Mouse (Mus musculus): ENCODE measurements around the gene Pnpla5. TPM values are rescaled to one million over a fixed set of nuclear protein-coding genes. Genes with fewer than 3 reads are reported as not detected.
"Not testable (repeated sequence)": the region's sequence is repeated elsewhere in the genome, so short reads cannot be mapped to it uniquely, and the experiment has no call there.

Pnpla5 gene
- polyA plus RNA-seq (2015; fragmentation: Nextera tagmentation; extraction: Ambion mirVana): not detected in 2 replicates

DNA sequence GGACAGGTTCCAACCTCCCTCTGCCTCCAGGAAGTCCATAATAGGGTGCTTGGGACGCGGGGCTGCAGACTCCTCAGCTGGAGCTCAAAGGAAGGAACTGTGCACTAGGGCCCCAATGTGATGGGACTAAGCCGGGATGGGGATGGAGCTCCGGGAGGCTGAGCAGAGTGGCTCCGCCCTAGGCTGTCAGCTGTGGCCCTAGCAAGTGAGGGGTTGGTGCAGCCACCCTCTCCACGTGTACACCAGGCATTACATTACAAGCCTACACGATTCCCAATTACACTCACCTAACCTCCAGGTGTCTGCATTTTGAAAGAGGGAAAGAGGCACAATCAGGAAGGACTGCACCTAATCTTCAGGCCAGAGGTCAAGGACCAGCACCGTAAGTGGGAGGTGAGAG lies at the start of gene Pnpla5:
Gene Pnpla5, minus strand, starts transcription at position 101 of the 400 bp plus-strand sequence.
- 57% methylated on average over 8 of the region's 8 CpGs for WGBS
- no peak for ATAC-seq (replicated peaks; ENCODE audit: extremely low read depth, insufficient read depth, low FRiP score)
- no peak within 1 kb of the TSS for H3K9ac ChIP-seq (ENCODE audit: low read length)

DNA sequence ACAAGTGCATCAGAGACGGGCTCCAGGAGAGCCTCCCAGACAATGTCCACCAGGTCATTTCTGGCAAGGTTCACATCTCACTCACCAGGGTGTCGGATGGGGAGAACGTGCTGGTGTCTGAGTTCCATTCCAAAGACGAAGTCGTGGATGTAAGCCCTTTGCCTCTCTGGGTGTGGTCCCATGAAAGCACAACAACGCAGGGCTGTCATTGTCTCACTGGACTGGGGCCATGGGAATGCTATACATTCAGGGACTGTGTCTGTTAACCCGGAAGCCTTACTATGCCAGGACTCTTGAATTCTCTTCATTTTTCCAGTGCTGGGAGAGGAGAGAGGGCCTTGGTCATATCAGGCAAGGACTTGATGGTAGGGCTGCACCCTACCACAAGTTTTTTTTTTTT lies 48.2 kb upstream of the Pnpla5 start:
- Histone ChIP-seq H3K4me1 (ENCODE audit: control insufficient read depth, insufficient read depth, low read length) (peaks cover 11% of the 10 kb centered on the region; the same call in 1 of the 2 replicates), H3K9ac (ENCODE audit: low read length) (no peak overlapping the region), H3K4me3 (ENCODE audit: low read length) (no peak overlapping the region), H3K36me3 (ENCODE audit: control insufficient read depth, insufficient read depth) (no peaks in the 10 kb centered on the region), H3K27ac (ENCODE audit: low read length) (no peak overlapping the region), H3K9me3 (replicated peaks; ENCODE audit: control insufficient read depth, low read length) (no peaks in the 10 kb centered on the region), H3K4me2 (ENCODE audit: low read depth, low read length) (no peak overlapping the region), H3K27me3 (ENCODE audit: control insufficient read depth, insufficient read depth, low read length) (0 out of 2 replicates have a peak, but pooled peaks cover 6% of the 10 kb centered on the region)
- no peak for ATAC-seq (replicated peaks; ENCODE audit: extremely low read depth, insufficient read depth, low FRiP score)
- 80% methylated on average over 7 of the region's 7 CpGs for WGBS

More for the DNA sequence above, at the start of gene Pnpla5:
- Histone ChIP-seq H3K4me1 (ENCODE audit: control insufficient read depth, insufficient read depth, low read length) (no peaks in the 10 kb centered on the region), H3K27ac (ENCODE audit: low read length) (no peak within 1 kb of the TSS), H3K4me2 (ENCODE audit: low read depth, low read length) (no peak within 1 kb of the TSS), H3K27me3 (ENCODE audit: control insufficient read depth, insufficient read depth, low read length) (0 out of 2 replicates have a peak, but pooled peaks cover 4% of the 10 kb centered on the region), H3K4me3 (ENCODE audit: low read length) (no peak within 1 kb of the TSS), H3K36me3 (ENCODE audit: control insufficient read depth, insufficient read depth) (no peaks in the 10 kb centered on the region), H3K9me3 (replicated peaks; ENCODE audit: control insufficient read depth, low read length) (no peaks in the 10 kb centered on the region)

DNA sequence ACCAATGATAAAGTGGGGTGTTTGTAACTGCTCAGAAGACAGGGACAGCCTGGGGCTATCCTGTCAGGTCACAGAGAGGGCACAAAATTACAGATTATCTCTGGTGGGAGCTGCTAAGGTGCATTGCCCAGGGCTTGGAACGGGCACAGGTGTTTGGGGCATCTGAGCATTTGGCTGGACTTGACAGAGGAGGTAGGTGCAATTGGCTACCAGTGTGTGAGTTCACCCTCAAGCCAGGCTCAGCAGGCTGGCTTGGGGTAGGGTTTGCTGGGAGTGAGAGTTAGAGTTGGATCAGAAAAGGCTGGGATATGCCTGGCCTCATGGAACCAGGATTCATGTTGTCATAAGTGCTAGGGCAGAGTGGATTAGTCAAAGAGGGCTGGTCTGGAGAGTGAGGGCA lies 46.5 kb upstream of the Pnpla5 start:
- 0 out of 2 replicates have a peak, but pooled peaks cover 6% of the 10 kb centered on the region for H3K27me3 ChIP-seq (ENCODE audit: control insufficient read depth, insufficient read depth, low read length)
- H3K36me3 ChIP-seq (ENCODE audit: control insufficient read depth, insufficient read depth): no peaks in the 10 kb centered on the region
- 64% methylated on average over 1 of the region's 1 CpGs for WGBS
- no peak overlapping the region for H3K4me3 ChIP-seq (ENCODE audit: low read length)
- H3K27ac ChIP-seq (ENCODE audit: low read length): no peak overlapping the region
- H3K4me2 ChIP-seq (ENCODE audit: low read depth, low read length): no peak overlapping the region
- H3K9me3 ChIP-seq (replicated peaks; ENCODE audit: control insufficient read depth, low read length): no peaks in the 10 kb centered on the region
- no peak for ATAC-seq (replicated peaks; ENCODE audit: extremely low read depth, insufficient read depth, low FRiP score)
- peaks cover 11% of the 10 kb centered on the region; the same call in 1 of the 2 replicates for H3K4me1 ChIP-seq (ENCODE audit: control insufficient read depth, insufficient read depth, low read length)
- H3K9ac ChIP-seq (ENCODE audit: low read length): no peak overlapping the region

DNA sequence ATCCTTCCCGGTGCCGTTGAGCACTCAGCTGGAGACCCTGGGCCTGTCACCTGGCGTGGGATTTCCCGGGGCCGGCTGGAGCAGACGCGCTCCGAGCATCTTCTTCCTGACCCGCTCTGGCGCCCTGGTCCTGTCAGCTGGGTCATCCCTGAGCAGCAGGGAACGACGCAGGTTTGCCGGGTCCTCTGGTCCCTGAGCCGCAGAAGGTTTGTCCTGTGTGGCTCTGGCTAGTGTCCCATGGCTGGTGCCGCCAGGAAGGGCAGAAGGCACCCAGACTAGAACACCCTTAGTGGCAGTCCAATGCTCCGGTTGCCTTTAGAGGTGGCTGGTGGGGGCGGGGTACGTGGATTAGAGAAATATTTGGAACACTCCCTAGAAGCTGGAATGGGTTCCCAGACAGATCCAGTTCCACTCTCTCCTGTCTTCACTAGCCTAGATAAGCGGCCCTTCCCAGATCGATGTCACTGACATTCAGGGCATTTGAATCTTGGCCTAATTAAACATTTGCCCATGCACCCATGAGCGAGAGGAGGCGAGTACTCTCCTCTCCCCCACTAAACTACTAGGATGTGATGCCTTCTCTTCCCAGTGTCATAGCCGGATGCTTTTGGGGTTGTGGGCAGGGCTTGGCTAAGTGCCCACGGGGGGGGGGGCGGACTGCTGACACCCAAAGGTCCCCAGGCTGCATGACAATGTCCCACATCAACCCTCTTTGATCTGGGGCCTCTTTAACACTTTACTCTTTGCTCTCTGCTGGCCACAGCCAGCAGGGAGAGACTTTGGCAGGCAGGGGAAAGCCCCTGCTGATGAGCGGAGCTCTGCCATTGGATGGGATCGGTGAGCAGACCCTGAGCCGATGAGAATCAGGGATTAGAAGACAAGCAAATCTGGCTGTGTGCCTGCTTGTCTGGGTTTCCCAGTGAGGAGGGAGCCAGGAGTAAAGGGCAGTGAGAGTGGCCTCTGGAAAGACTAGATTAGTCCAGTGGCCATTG lies 45.5 kb upstream of the Pnpla5 start:
- Histone ChIP-seq H3K4me3 (ENCODE audit: low read length) (peak overlapping the region; percentile 58), H3K9me3 (replicated peaks; ENCODE audit: control insufficient read depth, low read length) (no peaks in the 10 kb centered on the region), H3K27me3 (ENCODE audit: control insufficient read depth, insufficient read depth, low read length) (0 out of 2 replicates have a peak, but pooled peaks cover 6% of the 10 kb centered on the region), H3K4me2 (ENCODE audit: low read depth, low read length) (peak overlapping the region; percentile 92), H3K27ac (ENCODE audit: low read length) (no peak overlapping the region), H3K9ac (ENCODE audit: low read length) (peak overlapping the region; percentile 56), H3K4me1 (ENCODE audit: control insufficient read depth, insufficient read depth, low read length) (peaks cover 11% of the 10 kb centered on the region; the same call in 1 of the 2 replicates), H3K36me3 (ENCODE audit: control insufficient read depth, insufficient read depth) (no peaks in the 10 kb centered on the region)
- WGBS: 1% methylated on average over 28 of the region's 28 CpGs
- ATAC-seq (replicated peaks; ENCODE audit: extremely low read depth, insufficient read depth, low FRiP score): 0 out of 2 replicates have a peak, but pooled peaks have one; percentile 12

GRCm38 (mm10) chr15:84167600-84167999 lies 44.6 kb upstream of the Pnpla5 start, which contains the start of gene Pnpla3:
Pnpla3 (plus strand) TSS chr15:84167837.
- ATAC-seq (replicated peaks; ENCODE audit: extremely low read depth, insufficient read depth, low FRiP score): peak; percentile 99
- Histone ChIP-seq H3K27ac (ENCODE audit: low read length) (no peak within 1 kb of the TSS), H3K9ac (ENCODE audit: low read length) (peak within 1 kb of the TSS; percentile 56), H3K4me1 (ENCODE audit: control insufficient read depth, insufficient read depth, low read length) (peaks cover 11% of the 10 kb centered on the region; the same call in 1 of the 2 replicates), H3K27me3 (ENCODE audit: control insufficient read depth, insufficient read depth, low read length) (0 out of 2 replicates have a peak, but pooled peaks cover 6% of the 10 kb centered on the region), H3K4me3 (ENCODE audit: low read length) (peak within 1 kb of the TSS; percentile 58), H3K9me3 (replicated peaks; ENCODE audit: control insufficient read depth, low read length) (no peaks in the 10 kb centered on the region), H3K36me3 (ENCODE audit: control insufficient read depth, insufficient read depth) (no peaks in the 10 kb centered on the region), H3K4me2 (ENCODE audit: low read depth, low read length) (peak within 1 kb of the TSS; percentile 92)
- WGBS: under 1% methylated on average over 28 of the region's 28 CpGs

DNA sequence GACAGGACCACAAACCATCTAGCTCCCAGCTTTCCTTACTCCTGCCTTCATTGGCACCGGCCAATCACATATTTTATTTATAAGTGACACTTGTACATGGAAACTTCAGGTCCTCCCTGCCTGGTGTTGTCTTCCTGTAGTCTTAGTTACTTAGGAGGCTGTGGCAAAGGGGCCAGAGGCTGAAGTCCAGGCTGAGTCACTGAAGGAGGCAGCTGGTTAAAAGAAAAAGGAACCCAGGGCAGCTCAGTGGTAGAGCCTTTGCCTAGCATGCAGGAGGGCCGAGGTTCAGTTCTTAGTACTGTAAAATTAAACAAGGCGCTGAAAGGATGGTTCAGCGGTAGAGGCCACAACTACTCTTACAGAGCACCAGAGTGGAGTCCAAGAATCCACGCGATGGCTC lies 43.8 kb upstream of the Pnpla5 start:
- WGBS: 73% methylated on average over 6 of the region's 6 CpGs
- no peak overlapping the region for H3K4me3 ChIP-seq (ENCODE audit: low read length)
- H3K36me3 ChIP-seq (ENCODE audit: control insufficient read depth, insufficient read depth): no peaks in the 10 kb centered on the region
- no peak for ATAC-seq (replicated peaks; ENCODE audit: extremely low read depth, insufficient read depth, low FRiP score)
- no peak overlapping the region for H3K4me2 ChIP-seq (ENCODE audit: low read depth, low read length)
- peaks cover 11% of the 10 kb centered on the region; the same call in 1 of the 2 replicates for H3K4me1 ChIP-seq (ENCODE audit: control insufficient read depth, insufficient read depth, low read length)
- H3K9me3 ChIP-seq (replicated peaks; ENCODE audit: control insufficient read depth, low read length): no peaks in the 10 kb centered on the region
- H3K9ac ChIP-seq (ENCODE audit: low read length): no peak overlapping the region
- H3K27me3 ChIP-seq (ENCODE audit: control insufficient read depth, insufficient read depth, low read length): 0 out of 2 replicates have a peak, but pooled peaks cover 6% of the 10 kb centered on the region
- no peak overlapping the region for H3K27ac ChIP-seq (ENCODE audit: low read length)

DNA sequence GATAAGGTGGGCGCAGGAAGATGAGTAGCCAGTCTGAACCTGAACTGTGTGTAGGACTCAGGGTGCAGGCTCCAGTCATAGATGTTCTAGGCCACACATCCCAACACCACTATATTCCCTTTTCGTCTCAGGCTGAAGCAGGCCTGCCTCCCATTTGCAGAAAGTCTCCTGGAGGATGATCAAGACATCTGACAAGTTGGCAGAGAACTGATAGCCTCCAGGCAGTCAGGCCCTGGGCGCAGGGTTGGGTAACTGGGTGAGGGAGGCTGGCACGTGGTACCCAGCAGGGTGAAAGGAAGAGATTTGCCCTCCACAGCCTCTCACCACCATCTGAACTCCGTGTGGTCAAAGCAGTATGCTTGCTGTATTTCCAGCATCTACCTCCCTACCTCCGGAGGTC lies 38.9 kb upstream of the Pnpla5 start:
- Histone ChIP-seq H3K4me1 (ENCODE audit: control insufficient read depth, insufficient read depth, low read length) (no peaks in the 10 kb centered on the region), H3K9ac (ENCODE audit: low read length) (no peak overlapping the region)
- 76% methylated on average over 6 of the region's 6 CpGs for WGBS

DNA sequence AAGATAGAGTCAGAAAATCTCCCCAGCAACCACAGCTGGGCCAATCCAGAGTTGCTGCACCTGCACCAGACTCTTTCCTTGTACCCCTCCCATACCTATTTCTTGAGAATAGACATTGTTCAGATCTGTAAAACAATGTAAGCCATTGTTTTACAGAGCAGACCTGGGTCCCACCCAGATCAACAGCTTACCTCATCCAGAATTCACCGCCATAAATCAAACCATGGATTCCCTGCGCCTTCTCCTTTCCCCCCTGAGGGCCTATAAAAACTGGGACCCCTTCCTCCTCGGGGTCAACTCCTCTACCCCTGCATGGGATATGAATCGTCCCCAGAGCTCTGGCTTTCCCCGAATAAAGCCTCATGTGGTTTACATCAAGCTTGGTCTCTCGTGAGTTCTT lies 34.6 kb upstream of the Pnpla5 start:
- H3K4me1 ChIP-seq (ENCODE audit: control insufficient read depth, insufficient read depth, low read length); H3K36me3 ChIP-seq (ENCODE audit: control insufficient read depth, insufficient read depth): not testable (repeated sequence)
- 84% methylated on average over 6 of the region's 6 CpGs for WGBS

More for the DNA sequence above, 38.9 kb upstream of the Pnpla5 start:
- no peaks in the 10 kb centered on the region for H3K27me3 ChIP-seq (ENCODE audit: control insufficient read depth, insufficient read depth, low read length)
- H3K4me3 ChIP-seq (ENCODE audit: low read length): no peak overlapping the region
- H3K4me2 ChIP-seq (ENCODE audit: low read depth, low read length): no peak overlapping the region
- H3K27ac ChIP-seq (ENCODE audit: low read length): no peak overlapping the region
- no peaks in the 10 kb centered on the region for H3K36me3 ChIP-seq (ENCODE audit: control insufficient read depth, insufficient read depth)
- H3K9me3 ChIP-seq (replicated peaks; ENCODE audit: control insufficient read depth, low read length): no peaks in the 10 kb centered on the region
- no peak for ATAC-seq (replicated peaks; ENCODE audit: extremely low read depth, insufficient read depth, low FRiP score)

GRCm38 (mm10) chr15:84156158-84156557 lies 33.2 kb upstream of the Pnpla5 start:
- WGBS: 75% methylated on average over 2 of the region's 2 CpGs
- Histone ChIP-seq H3K9me3 (replicated peaks; ENCODE audit: control insufficient read depth, low read length) (no peaks in the 10 kb centered on the region), H3K9ac (ENCODE audit: low read length) (no peak overlapping the region), H3K4me1 (ENCODE audit: control insufficient read depth, insufficient read depth, low read length) (no peaks in the 10 kb centered on the region), H3K4me2 (ENCODE audit: low read depth, low read length) (no peak overlapping the region), H3K4me3 (ENCODE audit: low read length) (no peak overlapping the region), H3K27me3 (ENCODE audit: control insufficient read depth, insufficient read depth, low read length) (no peaks in the 10 kb centered on the region), H3K27ac (ENCODE audit: low read length) (no peak overlapping the region), H3K36me3 (ENCODE audit: control insufficient read depth, insufficient read depth) (no peaks in the 10 kb centered on the region)
- ATAC-seq (replicated peaks; ENCODE audit: extremely low read depth, insufficient read depth, low FRiP score): no peak

More for the DNA sequence above, 34.6 kb upstream of the Pnpla5 start:
- not testable (repeated sequence) for H3K4me3 ChIP-seq (ENCODE audit: low read length); H3K9me3 ChIP-seq (replicated peaks; ENCODE audit: control insufficient read depth, low read length); H3K9ac ChIP-seq (ENCODE audit: low read length); ATAC-seq (replicated peaks; ENCODE audit: extremely low read depth, insufficient read depth, low FRiP score); H3K27ac ChIP-seq (ENCODE audit: low read length); H3K27me3 ChIP-seq (ENCODE audit: control insufficient read depth, insufficient read depth, low read length); H3K4me2 ChIP-seq (ENCODE audit: low read depth, low read length)

All from heart, embryonic 16.5 days (tissue).